Mouse (Mus musculus) c-Kit-positive CD71-positive TER-119-positive erythroid progenitor cells, embryonic 14.5 days (primary cell): ENCODE results near the gene Vkorc1.
"Not testable (repeated sequence)": the region's sequence is repeated elsewhere in the genome, so short reads cannot be mapped to it uniquely, and the experiment has no call there.

Source experiments
- DNase-seq: peaks from one replicate; pipeline ENCODE4 v3.0.0-alpha.2; 2013; ENCODE audit warnings: low spot score

Vkorc1 gene

DNA sequence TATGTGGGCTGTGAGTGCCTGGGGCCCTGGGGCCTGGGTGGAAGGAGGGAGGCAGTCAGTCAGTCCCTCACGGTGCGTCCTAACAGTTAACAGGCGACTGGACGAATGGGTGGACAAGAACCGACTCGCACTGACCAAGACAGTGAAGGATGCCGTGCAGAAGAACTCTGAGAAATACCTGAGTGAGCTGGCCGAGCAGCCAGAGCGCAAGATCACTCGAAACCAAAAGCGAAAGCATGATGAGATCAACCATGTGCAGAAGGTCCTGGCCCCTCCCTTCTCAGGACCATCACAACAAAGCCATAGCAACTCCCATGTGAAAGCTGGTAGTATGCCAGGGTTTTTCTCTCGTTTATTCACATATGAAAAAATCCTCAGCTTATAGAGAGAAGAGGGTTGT lies 19.9 kb upstream of the Vkorc1 start:
- DNase-seq: no peak

DNA sequence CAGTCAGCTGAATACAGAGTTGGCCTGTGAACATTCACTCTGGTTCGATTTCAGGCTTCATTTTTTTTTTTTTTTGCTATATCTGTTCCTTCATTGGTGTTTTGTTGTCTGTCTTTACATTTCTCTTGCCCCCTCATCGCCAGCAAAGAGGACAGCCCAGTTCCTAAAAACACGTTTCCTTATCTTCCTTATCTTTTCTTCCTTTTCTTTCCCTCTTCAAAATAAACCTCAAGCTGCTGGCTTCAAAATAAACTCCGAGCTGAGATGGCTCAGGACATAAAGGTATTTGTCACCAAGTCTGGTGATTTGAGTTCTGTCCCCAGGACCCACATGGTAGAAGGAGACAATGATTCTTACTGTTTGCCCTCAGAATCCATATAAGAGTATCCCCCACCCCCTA lies 17.5 kb upstream of the Vkorc1 start:
- DNase-seq: no peak

DNA sequence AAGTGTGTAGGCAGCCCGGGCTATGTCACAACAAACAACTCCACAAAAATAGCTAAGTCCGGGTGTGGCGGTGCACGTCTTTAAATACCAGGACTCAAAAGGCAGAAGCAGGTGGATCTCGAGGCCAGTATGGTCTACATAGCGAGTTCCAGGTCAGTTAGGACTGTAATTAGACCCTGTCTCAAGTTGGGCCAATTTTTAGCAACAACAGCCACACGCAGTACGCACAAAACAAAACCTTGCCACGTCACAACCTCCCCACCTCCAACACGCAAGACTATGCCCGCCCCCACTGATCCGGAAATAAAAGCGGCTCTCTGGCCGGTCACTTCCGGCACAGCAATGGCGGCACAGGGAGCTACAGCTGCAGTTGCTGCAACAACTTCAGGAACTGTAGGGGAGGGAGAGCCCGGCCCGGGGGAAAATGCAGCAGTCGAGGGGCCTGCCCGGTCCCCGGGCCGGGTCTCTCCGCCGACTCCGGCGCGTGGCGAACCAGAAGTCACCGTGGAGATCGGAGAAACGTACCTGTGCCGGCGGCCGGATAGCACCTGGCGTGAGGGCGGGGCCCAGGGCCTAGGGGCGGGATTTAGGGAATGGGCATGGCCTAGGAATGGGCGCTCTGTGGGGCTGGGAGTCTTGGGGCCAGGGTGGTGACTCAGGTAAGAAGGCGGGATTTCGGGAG lies 16.9 kb upstream of the Vkorc1 start, which contains the start of gene Kat8:
TSS of gene Kat8 (plus strand) at position 327 of the 682 bp plus-strand sequence.
- peak; percentile 91 for DNase-seq

DNA sequence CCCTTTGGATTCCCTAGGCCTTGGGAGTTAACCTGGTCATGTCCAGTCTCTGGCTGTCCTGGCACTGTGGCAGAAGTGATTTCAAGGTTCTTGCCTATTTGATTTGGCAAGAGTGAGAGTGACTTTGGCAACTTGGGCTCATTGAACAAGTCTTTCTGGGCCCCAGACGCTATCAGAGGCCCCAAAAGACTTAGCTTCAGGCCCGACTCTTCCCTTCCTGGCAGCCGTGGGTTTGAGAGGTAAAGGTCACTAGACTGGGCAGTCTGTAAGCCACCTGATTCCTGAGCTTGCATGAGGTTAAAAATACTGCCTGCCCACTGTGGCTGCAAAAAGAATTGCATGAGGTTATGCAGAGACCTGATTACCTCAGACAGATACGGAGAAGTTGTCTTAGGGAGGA lies 13.2 kb upstream of the Vkorc1 start:
- DNase-seq: no peak

DNA sequence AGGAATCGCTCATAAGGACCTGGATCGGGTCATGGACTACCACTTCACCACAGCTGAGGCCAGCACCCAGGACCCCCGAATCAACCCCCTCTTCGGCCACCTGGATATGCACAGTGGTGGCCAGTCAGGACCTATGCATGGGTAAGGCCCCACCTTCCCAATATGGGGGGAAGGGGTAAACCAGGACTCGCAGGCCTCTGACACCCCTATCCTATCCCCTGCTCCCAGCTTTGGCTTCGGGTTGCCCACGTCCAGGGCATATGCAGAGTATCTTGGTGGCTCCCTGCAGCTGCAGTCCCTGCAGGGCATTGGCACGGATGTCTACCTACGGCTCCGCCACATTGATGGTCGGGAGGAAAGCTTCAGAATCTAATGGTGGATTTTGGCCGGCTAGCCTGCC lies 12.5 kb upstream of the Vkorc1 start:
- no peak for DNase-seq

DNA sequence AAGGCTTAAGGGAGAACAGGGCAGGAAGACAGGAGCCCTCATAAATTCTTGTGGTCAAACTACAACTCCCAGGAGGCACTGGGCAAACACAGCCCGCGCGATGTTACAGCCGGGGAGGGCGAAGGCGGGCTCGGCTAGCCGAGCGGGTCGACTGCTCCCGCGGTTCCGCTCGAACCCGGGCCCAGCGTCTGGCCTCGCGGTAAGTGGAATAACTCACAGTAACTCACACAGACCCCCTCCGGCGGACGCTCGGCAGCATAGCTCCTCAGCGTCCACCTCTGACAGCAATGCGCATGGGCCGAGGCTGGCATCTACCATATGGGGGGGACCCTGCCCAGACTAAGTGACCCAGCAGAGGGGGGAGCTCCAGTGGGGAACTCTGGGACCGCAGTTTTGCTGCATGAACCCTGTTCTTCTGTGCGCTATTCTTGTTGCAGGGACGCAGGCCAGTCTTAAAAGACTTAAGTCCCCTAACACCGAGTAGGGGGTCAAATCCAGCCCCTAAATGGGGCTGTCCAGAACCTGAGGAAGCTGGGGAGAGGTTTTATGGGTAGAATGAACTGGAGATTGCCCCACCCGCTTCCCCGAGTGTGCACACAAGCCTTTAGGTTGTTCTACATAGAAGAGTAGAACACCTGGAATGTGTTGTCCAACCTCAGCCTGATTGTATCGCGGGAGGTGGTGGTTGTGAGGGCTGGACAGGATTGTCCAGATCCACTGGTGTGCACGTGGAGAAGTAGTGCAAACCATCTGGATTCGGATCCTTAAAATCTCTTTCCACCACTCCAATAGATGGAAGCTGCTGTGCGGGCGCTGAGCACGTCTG lies 8.8 kb upstream of the Vkorc1 start, which contains the start of gene Bckdk:
TSS of gene Bckdk (plus strand) at position 112 of the 826 bp plus-strand sequence.
- DNase-seq: peak; percentile 70

DNA sequence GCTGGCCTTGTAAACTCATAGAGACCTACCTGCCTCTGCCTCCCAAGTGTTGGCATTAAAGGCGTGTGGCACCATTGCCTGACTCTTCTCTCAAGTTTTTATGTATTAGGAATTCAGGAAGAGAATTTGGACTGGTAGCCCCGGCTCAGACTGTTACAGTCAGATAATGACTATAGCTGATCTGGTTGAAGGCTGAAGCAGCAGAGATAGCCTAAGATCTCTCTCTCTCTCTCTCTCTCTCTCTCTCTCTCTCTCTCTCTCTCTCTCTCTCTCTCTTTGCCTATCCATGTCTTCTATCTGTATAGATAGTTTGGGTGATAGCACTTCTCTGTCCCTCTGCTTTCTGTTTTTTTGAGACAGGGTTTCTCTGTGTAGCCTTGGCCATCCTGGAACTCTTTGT lies 6.4 kb upstream of the Vkorc1 start:
- DNase-seq: no peak

DNA sequence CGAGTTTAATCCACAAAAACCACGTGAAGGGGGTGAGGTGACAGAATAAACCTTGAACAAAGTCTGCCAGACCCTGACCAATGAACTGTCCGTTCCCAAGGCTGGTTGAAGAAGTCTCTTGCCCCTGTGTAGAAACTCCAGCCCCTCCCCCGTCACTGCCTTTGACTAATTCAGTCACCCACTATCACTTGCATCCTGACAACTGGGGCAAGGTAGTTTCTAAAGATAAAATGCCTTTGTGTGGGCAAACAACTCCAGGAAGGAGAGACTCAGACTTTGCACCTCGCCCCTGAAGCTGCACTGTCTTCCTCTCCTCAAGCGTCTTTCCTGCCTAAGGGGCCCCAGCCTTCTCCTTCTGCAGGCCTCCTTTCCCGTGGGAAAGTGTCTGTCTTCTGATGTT lies 4.6 kb upstream of the Vkorc1 start:
- DNase-seq: no peak

DNA sequence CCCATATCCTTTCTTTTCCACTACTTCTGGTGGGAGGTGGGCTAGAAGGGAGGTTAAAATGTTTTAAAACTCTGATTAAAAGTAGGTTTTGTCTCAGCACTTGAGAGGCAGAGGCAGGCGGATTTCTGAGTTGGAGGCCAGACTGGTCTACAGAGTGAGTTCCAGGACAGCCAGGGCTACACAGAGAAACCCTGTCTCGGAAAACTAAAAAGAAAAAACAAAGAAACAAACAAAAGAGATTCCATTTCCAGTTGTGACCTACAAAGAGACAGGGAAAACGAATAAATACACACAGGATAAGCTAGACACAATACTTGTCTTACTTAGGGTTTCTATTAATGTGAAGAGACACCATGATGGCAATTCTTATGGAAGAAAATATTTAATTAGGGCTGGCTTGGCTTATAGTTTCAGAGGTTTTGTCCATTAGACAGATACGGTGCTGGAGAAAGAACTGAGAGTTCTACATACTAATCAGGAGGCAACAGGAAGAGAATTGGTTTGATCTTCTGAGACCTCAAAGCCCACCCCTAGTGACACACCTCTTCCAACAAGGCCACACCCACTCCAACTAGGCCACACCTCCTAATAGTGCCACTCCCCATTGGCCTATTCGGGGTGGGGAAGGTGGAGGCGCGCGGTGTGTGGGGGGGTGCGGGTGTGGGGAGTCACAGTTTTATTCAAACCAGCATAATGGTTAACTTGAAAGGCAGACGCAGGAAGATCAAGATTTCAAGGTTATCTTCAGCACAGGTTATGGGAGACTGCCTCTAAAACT lies 3.0 kb upstream of the Vkorc1 start:
- DNase-seq: no peak

DNA sequence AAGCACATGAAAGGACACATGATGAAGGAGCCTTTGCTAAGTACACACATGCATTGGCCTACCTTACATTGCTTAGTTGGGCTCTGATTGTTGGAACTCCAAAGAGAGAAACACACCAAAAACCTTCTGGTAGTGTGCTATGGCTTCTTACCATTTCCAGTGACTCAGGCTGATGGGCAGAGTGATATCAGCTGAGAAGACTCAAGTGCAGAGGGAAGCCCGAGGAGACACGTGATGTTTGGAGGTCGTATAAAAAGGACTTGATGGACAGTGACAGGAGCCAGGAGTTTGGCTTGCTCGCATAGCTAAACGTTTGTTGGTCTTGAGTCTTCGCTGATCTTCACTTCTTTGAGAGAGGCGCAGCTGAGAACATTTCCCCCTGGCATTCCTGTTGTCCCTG lies 2.1 kb upstream of the Vkorc1 start:
- DNase-seq: no peak

DNA sequence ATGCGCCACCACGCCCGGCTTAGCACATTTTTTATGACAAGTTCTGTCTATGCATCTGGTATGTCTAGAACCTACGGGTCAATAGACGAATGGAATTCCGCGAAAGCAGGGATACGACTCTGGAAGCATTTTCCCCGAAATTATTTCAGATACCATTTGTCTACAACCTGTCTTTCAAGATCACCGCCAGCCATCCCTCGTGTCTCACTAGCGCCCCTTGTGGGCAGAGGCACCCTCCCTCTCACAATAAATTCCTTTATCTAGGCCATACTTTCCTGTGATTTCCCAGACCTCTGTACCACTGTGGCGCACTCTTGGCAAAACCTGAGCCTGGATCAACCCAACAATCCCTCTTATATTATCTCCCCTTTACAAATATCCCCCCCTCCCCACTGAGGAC lies 967 bp upstream of the Vkorc1 start:
- DNase-seq: peak; percentile 77

DNA sequence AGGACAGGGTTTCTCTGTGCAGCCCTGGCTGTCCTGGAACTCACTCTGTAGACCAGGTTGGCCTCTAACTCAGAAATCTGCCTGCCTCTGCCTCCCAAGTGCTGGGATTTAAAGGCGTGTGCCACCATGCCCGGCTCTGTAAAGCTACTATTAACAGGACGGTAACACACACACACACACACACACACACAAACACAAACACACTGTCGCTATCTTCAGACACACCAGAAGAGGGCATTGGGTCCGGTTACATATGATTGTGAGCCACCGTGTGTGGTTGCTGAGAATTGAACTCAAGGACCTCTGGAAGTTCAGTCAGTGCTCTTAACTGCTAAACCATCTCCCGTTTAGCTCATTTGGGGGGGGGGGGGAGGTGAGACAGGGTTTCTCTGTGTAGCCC lies 474 bp upstream of the Vkorc1 start:
- DNase-seq: not testable (repeated sequence)

DNA sequence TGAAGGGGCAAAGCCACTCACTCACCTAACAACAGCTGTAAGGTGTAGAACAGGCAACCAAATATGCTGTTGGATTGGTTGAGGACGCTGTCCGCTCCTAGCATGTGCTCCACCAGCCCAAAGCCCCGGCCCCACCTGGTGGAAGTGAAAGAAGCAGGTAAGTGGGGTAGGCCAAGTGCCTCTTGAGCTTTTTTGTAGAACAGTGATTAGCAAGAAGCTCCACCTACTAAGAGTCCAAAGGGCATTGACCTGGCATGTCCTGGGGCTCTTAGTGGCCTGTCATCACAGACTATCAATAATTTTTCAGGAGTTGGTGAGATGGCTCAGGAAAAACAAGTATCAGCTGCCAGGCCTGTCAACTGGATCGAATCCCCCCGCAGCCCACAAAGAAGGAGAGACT lies 937 bp downstream of the Vkorc1 start:
- DNase-seq: no peak

DNA sequence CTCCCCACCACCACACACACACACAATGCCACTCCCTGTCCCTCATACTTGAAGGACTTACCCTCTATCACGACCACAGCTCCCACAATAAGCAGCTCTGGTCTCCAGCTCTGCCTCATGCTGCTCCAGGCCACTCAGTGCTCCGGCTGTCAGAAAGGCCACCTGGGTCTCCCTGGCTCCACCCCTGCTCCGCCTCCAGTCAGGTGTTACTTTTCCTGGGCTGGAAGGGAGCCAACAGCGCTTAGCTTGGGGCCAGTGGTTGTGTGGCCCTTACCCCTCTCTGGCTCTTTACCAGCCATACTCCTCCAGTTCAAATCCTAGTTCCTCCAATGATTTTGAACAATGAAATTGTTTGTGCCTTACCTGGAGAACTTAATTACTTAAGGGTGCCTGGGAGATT lies 4.6 kb downstream of the Vkorc1 start, which contains the start of gene Prss53:
TSS of gene Prss53 (minus strand) at position 173 of the 400 bp plus-strand sequence.
- no peak for DNase-seq

DNA sequence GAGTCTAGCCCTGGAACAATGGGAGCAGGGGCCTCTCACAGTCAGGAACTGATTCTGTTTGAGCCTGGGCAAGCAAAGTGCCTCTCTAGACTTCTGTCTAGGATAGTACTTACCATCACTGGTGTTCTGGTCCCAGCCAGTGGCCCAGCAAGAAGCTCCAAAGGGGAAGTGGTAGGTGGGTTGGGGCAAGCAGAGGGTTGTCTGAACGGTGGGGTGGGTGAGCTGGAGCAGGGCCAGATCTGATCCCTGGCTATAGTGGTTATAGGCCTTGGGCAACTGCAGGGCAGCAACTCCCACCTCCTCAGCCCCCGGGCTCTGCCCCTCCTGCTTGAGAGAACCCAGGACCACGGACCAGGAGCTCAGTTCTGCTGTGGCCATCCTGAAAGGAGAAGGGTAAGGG lies 6.6 kb downstream of the Vkorc1 start:
- no peak for DNase-seq

DNA sequence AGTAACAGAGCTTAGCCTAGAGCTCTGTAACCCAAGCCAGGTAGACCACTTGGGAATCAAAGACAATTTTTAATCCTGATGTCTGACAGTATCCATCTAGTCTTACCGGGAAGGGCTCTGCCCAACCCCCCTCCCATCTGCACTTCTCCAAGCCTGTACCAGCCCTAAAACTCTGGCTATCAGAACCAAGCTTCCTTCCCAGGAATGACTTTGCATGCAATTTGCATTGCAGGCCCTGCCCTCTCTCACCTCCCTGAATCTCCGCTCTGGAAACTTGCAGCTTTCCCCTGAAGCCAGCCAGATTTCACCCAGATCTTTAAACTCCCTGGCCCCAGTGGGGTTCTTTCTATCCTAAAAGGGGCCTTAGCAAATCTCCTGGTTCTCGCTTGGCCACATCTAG lies 7.6 kb downstream of the Vkorc1 start:
- no peak for DNase-seq

DNA sequence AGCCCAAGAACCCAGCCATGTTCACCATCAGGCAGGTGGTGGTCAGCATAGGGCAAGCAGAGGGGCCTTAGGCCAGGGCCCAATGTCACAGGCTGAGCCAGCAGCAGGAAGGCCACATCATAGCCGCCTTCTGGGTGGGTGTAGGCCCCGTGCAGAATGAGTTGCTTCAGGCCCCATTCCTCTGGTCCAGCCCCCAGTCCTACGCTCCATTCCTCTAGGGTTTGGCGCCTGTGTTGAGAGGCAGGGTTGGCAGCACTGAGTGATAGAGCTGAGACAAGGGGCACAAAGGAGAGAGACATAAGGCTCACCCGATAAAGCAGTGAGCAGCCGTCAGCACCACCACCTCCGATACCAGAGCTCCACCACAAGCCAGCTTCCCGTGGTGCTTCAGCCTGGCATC lies 8.2 kb downstream of the Vkorc1 start:
- no peak for DNase-seq

DNA sequence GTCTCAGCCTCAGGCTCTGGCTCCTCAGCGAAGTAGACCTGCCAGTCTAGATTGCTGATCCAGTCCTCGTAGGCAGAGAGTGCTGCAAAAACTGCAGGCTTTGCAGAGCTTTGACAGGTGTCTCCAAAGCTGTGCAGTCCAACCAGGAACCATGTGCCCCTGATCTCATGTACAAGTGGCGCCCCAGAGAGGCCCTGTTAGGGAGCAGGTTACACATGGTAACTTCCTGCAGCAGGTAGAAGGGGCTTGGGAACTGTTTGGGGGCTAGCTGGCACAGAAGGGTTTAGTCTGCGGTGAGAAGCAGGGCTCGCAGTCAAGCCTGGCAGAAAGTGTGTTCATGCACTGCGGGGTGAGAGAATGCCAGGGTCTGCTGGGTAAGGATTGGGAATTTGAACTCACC lies 8.9 kb downstream of the Vkorc1 start:
- DNase-seq: no peak

DNA sequence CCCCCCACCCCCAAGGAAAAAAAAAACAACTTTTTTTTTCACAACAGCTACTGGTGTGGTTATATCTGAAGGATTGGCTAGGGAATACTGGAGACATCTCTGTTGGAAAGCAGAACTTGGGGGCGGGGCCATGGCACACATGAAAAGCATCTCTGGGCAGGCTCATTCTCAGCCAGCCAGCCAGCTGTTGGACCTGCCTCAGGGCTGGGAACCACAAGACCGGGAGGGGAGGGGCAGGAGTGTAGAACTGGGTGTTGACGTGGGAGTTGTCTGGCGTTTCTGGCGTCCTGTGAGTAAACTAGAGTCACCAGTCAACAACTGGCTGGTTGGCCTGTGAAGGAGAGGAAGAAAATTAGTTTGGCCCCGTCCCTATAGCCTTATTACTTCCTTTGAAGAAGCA lies 9.5 kb downstream of the Vkorc1 start:
- DNase-seq: no peak

DNA sequence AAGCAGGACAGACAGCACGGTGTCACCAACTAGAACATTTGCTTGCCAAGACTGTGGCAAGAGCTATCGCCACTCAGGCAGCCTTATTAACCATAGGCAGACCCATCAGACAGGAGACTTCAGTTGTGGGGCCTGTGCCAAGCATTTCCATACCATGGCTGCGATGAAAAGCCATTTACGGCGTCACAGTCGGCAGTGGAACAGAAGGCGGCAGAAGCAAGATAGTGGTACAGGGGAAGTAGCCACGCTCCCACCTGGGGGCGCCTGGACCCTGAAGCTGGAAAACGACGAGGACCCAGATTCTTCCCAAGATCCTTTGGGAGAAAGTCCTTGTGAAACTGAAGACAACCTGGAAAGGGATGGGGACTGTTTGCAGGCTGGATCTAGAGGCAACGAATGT lies 15.0 kb downstream of the Vkorc1 start:
- no peak for DNase-seq

DNA sequence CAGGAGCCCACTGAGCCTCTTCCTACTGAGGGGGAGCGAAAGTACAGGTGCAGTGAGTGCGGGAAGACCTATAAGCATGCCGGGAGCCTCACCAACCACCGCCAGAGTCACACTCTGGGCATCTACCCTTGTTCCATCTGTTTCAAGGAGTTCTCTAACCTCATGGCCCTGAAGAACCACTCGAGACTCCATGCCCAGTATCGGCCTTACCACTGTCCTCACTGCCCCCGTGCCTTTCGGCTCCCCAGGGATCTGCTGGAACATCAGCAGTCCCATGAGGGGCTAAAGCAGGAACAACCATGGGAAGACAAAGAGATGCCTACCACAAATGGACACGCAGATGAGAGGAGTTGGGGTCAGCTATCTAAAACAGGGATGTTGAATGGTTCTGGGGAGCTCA lies 16.1 kb downstream of the Vkorc1 start:
- no peak for DNase-seq

DNA sequence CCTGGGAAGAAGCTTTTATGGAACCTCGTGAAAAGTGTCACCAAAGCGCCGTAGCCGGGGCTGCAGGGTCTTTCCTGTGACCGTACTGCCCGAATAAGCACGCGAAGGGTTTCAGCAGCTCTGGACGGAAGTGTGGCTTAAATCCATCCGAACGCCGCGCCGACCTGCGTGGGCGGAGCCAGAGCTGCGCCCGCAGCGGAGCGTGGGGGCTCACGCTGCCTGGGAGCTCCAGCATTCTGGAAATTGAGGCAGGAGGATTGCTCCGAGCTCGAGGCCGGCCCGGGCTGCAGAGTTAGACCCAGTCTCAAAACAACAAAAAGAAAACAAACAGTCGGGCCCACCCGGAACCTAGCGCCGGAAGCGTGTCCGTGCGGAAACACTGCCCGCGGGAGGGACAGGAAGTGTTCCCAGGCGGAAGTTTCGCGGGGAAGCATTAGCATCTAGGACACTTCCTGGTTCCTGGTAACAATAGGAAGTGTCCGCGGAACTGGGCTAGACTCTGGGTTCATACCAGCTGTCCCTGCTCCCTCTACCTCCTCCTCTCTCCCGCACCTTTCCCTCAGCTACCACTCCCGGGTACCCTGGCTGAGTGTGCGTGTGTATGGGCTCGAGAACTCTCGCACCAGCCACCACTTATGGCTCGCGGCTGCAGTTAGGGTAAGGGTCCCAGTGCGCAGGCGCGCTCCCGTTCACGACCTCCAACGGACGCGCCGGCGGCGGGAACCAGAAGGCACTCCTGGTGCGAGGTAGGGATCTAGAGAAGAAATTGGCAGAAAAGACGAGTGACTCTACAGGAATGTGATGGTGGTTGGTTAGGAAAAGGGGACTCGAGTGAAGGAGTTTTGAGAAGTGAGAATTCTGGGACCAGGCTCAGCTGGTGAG lies 18.7 kb downstream of the Vkorc1 start, which contains the start of gene Zfp668:
TSS of gene Zfp668 (minus strand) at position 362 of the 882 bp plus-strand sequence.
- peak; percentile 90 for DNase-seq
